Mouse (Mus musculus) lung, postnatal 0 days (tissue): ENCODE measurements around the gene Sec31b. TPM values are rescaled to one million over a fixed set of nuclear protein-coding genes. Genes with fewer than 3 reads are reported as not detected.

Source experiments
- ATAC-seq: fragments of 200-750 bp; cut with Nextera tagmentation; 2 replicates; pipeline ENCODE4 v1.8.0; 2017; ENCODE audit warnings: moderate library complexity
- DNase-seq: peaks from one replicate; pipeline ENCODE4 v3.0.0-alpha.2; 2016; ENCODE audit warnings: low spot score
- H3K27ac ChIP-seq: fragments of 300-500 bp; sonication (generic); 2 replicates; pipeline ENCODE4 v1.5.1; 2014; ENCODE audit warnings: antibody characterized with exemption, mild to moderate bottlenecking, low read length, mixed read lengths
- H3K27me3 ChIP-seq: fragments of 300-500 bp; sonication (generic); replicated peaks from 2 replicates; pipeline ENCODE4 v1.6.1; 2014; ENCODE audit warnings: low read length, mixed read lengths; ENCODE audit not compliant: insufficient read depth
- H3K36me3 ChIP-seq: fragments of 300-500 bp; sonication (generic); 2 replicates; pipeline ENCODE4 v1.6.1; 2014; ENCODE audit warnings: low read length, mixed read lengths; ENCODE audit not compliant: insufficient read depth
- H3K4me1 ChIP-seq: fragments of 300-500 bp; sonication (generic); 2 replicates; pipeline ENCODE4 v1.6.1; 2014; ENCODE audit warnings: antibody characterized with exemption, low read depth, low read length, mixed read lengths; ENCODE audit not compliant: insufficient read depth
- H3K4me2 ChIP-seq: fragments of 300-500 bp; sonication (generic); replicated peaks from 2 replicates; pipeline ENCODE4 v1.6.1; 2014; ENCODE audit warnings: low read depth, mild to moderate bottlenecking, low read length, moderate library complexity, mixed read lengths
- H3K4me3 ChIP-seq: fragments of 300-500 bp; sonication (generic); 2 replicates; pipeline ENCODE4 v1.5.1; 2014; ENCODE audit warnings: low read depth, low read length
- H3K9ac ChIP-seq: fragments of 300-500 bp; sonication (generic); replicated peaks from 2 replicates; pipeline ENCODE4 v1.6.1; 2014; ENCODE audit warnings: low read depth, mild to moderate bottlenecking
- H3K9me3 ChIP-seq: fragments of 300-500 bp; sonication (generic); 2 replicates; pipeline ENCODE4 v1.6.1; 2016; ENCODE audit warnings: low read length, mixed read lengths
- CTCF ChIP-seq: IDR thresholded peaks from 2 replicates; pipeline ENCODE4 v1.5.1; 2016; ENCODE audit warnings: antibody characterized with exemption, mild to moderate bottlenecking
- EP300 ChIP-seq: IDR thresholded peaks from 2 replicates; pipeline ENCODE4 v1.6.1; 2016; ENCODE audit warnings: antibody characterized with exemption, mild to moderate bottlenecking, control low read depth
- WGBS: fragments of 180-500 bp; shearing (Covaris S2); extraction: QIAGEN DNeasy Blood & Tissue Kit; methylation state at CpG from one replicate; pipeline ENCODE4 v1.1.7; 2014; 5-methylcytosine and 5-hydroxymethylcytosine counted together
- polyA plus RNA-seq: library from polyadenylated mRNA; unstranded; fragments of >200 nt; fragmentation: Nextera tagmentation; extraction: Ambion mirVana; gene quantifications from 2 replicates; pipeline ENCODE4 v1.2.1, GENCODE M21; 2015

Gene Sec31b
- polyA plus RNA-seq, 1 experiment from 2014 or later = 0.42 TPM

DNA sequence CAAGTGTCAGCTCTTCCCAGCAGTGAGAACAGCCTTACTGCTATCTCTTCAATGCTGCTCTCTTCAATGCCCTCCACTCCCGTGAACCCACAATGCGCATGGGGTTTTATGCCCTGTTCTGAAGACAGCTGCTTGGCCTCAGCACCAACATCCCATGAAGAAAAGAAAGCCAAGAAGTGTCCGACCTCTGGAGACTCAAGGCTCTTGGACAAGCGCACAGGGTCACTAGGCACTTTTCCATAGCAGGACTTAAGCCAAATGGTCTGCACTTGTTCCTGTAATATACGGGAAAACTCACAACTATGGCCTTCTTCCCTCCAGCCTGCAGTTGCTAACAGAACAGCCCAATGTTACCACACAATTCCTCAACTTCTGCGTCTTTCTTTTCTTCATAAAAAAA, 70.4 kb downstream of the Sec31b start:
- H3K27ac ChIP-seq = no peak overlapping the region
- H3K27me3 ChIP-seq = no peaks in the 10 kb centered on the region
- no peaks in the 10 kb centered on the region for H3K9me3 ChIP-seq
- no peak overlapping the region for H3K9ac ChIP-seq
- no peak overlapping the region for H3K4me2 ChIP-seq
- H3K4me1 ChIP-seq = no peaks in the 10 kb centered on the region
- whole genome bisulfite sequencing = 73% methylated on average over 6 of the region's 6 CpGs
- ATAC-seq = no peak
- no peak for TF ChIP-seq EP300
- no peaks in the 10 kb centered on the region for H3K36me3 ChIP-seq
- no peak overlapping the region for H3K4me3 ChIP-seq
- DNase-seq = no peak

- no peaks in the 10 kb centered on the region for H3K9me3 ChIP-seq
- TF ChIP-seq EP300 = no peak
- peak; percentile 100 for TF ChIP-seq CTCF
- H3K4me3 ChIP-seq = no peak overlapping the region
- no peak overlapping the region for H3K9ac ChIP-seq
- ATAC-seq (peak; percentile 90), DNase-seq (peak; percentile 91)
- WGBS = 3% methylated on average over 10 of the region's 10 CpGs
- H3K4me1 ChIP-seq = no peaks in the 10 kb centered on the region
- no peaks in the 10 kb centered on the region for H3K36me3 ChIP-seq
- no peaks in the 10 kb centered on the region for H3K27me3 ChIP-seq
- H3K4me2 ChIP-seq = no peak overlapping the region
- H3K27ac ChIP-seq = no peak overlapping the region
These were observed 71.5 kb downstream of the Sec31b start for GRCm38 (mm10) chr19:44474158-44474557.

Other genes starting within 250 kb of the Sec31b start
- gene Scd4, start 212.8 kb downstream of the Sec31b start, polyA plus RNA-seq = 0.53 and 0.60 TPM in 2 replicates
- gene Scd1, start 138.0 kb downstream of the Sec31b start, polyA plus RNA-seq = 41.6 and 93.7 TPM in 2 replicates
- not detected in 2 replicates for gene Wnt8b, start 52.4 kb downstream of the Sec31b start, polyA plus RNA-seq
- 0.86 TPM in 1 of 2 replicates, not detected in the other for gene Gm20538, start 7.0 kb upstream of the Sec31b start, polyA plus RNA-seq
- 348 and 406 TPM in 2 replicates for gene Ndufb8, start 9.6 kb upstream of the Sec31b start, polyA plus RNA-seq
- gene Hif1an, start 17.0 kb upstream of the Sec31b start, polyA plus RNA-seq = 21.7 and 23.8 TPM in 2 replicates
- gene Pax2, start 210.2 kb upstream of the Sec31b start, polyA plus RNA-seq = not detected in 2 replicates